Mouse (Mus musculus) neural tube, embryonic 14.5 days (tissue): ENCODE measurements around the gene Doc2b. TPM values are rescaled to one million over a fixed set of nuclear protein-coding genes. Genes with fewer than 3 reads are reported as not detected.

Experiments used
- ATAC-seq: fragments of 200-750 bp; cut with Nextera tagmentation; 2 replicates; pipeline ENCODE4 v1.8.0; 2017; ENCODE audit warnings: low read depth, mild to moderate bottlenecking, moderate TSS enrichment, moderate library complexity
- H3K27ac ChIP-seq: fragments of 300-500 bp; sonication (generic); 2 replicates; pipeline ENCODE4 v1.5.1; 2014; ENCODE audit warnings: low read depth, mild to moderate bottlenecking, control low read depth, low read length, moderate library complexity, mixed read lengths
- H3K27me3 ChIP-seq: fragments of 300-500 bp; sonication (generic); 2 replicates; pipeline ENCODE4 v1.6.1; 2014; ENCODE audit warnings: low read length; ENCODE audit not compliant: control insufficient read depth, insufficient read depth
- H3K36me3 ChIP-seq: fragments of 300-500 bp; sonication (generic); 2 replicates; pipeline ENCODE4 v1.6.1; 2014; ENCODE audit warnings: low read length, mixed read lengths; ENCODE audit not compliant: control insufficient read depth, insufficient read depth
- H3K4me1 ChIP-seq: fragments of 300-500 bp; sonication (generic); 2 replicates; pipeline ENCODE4 v1.6.1; 2014; ENCODE audit warnings: low read length; ENCODE audit not compliant: control insufficient read depth, insufficient read depth
- H3K4me2 ChIP-seq: fragments of 300-500 bp; sonication (generic); 2 replicates; pipeline ENCODE4 v1.6.1; 2014; ENCODE audit warnings: mild to moderate bottlenecking, low read depth, low read length, control low read depth
- H3K4me3 ChIP-seq: fragments of 300-500 bp; sonication (generic); 2 replicates; pipeline ENCODE4 v1.5.1; 2014; ENCODE audit warnings: low read depth, low read length, control low read depth, mixed read lengths
- H3K9ac ChIP-seq: fragments of 300-500 bp; sonication (generic); replicated peaks from 2 replicates; pipeline ENCODE4 v1.6.1; 2014; ENCODE audit warnings: low read depth, mild to moderate bottlenecking, control low read depth, low read length, mixed read lengths
- H3K9me3 ChIP-seq: fragments of 300-500 bp; sonication (generic); 2 replicates; pipeline ENCODE4 v1.6.1; 2016; ENCODE audit warnings: low read length; ENCODE audit not compliant: control insufficient read depth
- WGBS: fragments of 180-500 bp; shearing (Covaris S2); extraction: QIAGEN DNeasy Blood & Tissue Kit; methylation state at CpG from one replicate; pipeline ENCODE4 v1.1.7; 2014; 5-methylcytosine and 5-hydroxymethylcytosine counted together
- polyA plus RNA-seq: library from polyadenylated mRNA; unstranded; fragments of >200 nt; fragmentation: Nextera tagmentation; extraction: Ambion mirVana; gene quantifications from 2 replicates; pipeline ENCODE4 v1.2.1, GENCODE M21; 2014

The Doc2b gene
- polyA plus RNA-seq, 1 experiment from 2014 or later, result 2.3 TPM

- H3K36me3 ChIP-seq, result no peaks in the 10 kb centered on the region
- H3K9me3 ChIP-seq, result no peaks in the 10 kb centered on the region
- H3K4me1 ChIP-seq, result no peaks in the 10 kb centered on the region
- no peak overlapping the region for H3K4me2 ChIP-seq
- ATAC-seq, result no peak
- H3K27ac ChIP-seq, result no peak overlapping the region
- H3K9ac ChIP-seq, result no peak overlapping the region
- WGBS, result 94% methylated on average over 3 of the region's 3 CpGs
- no peak overlapping the region for H3K4me3 ChIP-seq
- no peaks in the 10 kb centered on the region for H3K27me3 ChIP-seq
These were observed 34.5 kb upstream of the Doc2b start for GRCm38 (mm10) chr11:75830386-75830785.

- 88% methylated on average over 8 of the region's 8 CpGs for WGBS
These were observed 31.6 kb upstream of the Doc2b start for GRCm38 (mm10) chr11:75827414-75827813.

GRCm38 (mm10) chr11:75823506-75823905 lies 27.7 kb upstream of the Doc2b start:
- WGBS, result 59% methylated on average over 7 of the region's 7 CpGs
- Histone ChIP-seq H3K36me3 (no peaks in the 10 kb centered on the region), H3K9ac (no peak overlapping the region), H3K4me3 (no peak overlapping the region), H3K27me3 (no peaks in the 10 kb centered on the region), H3K4me1 (no peaks in the 10 kb centered on the region), H3K27ac (no peak overlapping the region), H3K4me2 (no peak overlapping the region), H3K9me3 (no peaks in the 10 kb centered on the region)
- ATAC-seq, result no peak

More at GRCm38 (mm10) chr11:75827414-75827813, 31.6 kb upstream of the Doc2b start:
- no peaks in the 10 kb centered on the region for H3K9me3 ChIP-seq
- no peak overlapping the region for H3K9ac ChIP-seq
- no peak overlapping the region for H3K27ac ChIP-seq
- no peak overlapping the region for H3K4me3 ChIP-seq
- no peak for ATAC-seq
- no peaks in the 10 kb centered on the region for H3K4me1 ChIP-seq
- H3K36me3 ChIP-seq, result no peaks in the 10 kb centered on the region
- H3K27me3 ChIP-seq, result no peaks in the 10 kb centered on the region
- H3K4me2 ChIP-seq, result no peak overlapping the region

GRCm38 (mm10) chr11:75813085-75813484 lies 17.2 kb upstream of the Doc2b start:
- ATAC-seq, result no peak
- H3K27me3 ChIP-seq, result no peaks in the 10 kb centered on the region
- no peaks in the 10 kb centered on the region for H3K9me3 ChIP-seq
- no peak overlapping the region for H3K4me3 ChIP-seq
- H3K27ac ChIP-seq, result no peak overlapping the region
- no peak overlapping the region for H3K4me2 ChIP-seq
- WGBS, result 64% methylated on average over 10 of the region's 10 CpGs
- H3K9ac ChIP-seq, result no peak overlapping the region
- no peaks in the 10 kb centered on the region for H3K4me1 ChIP-seq
- H3K36me3 ChIP-seq, result no peaks in the 10 kb centered on the region

- 59% methylated on average over 3 of the region's 3 CpGs for WGBS
- no peak overlapping the region for H3K4me2 ChIP-seq
- H3K4me1 ChIP-seq, result no peaks in the 10 kb centered on the region
- H3K36me3 ChIP-seq, result no peaks in the 10 kb centered on the region
- no peak overlapping the region for H3K9ac ChIP-seq
- H3K4me3 ChIP-seq, result no peak overlapping the region
- no peak overlapping the region for H3K27ac ChIP-seq
- no peaks in the 10 kb centered on the region for H3K9me3 ChIP-seq
- ATAC-seq, result no peak
- no peaks in the 10 kb centered on the region for H3K27me3 ChIP-seq
These were observed 16.1 kb upstream of the Doc2b start for GRCm38 (mm10) chr11:75811900-75812299.

GRCm38 (mm10) chr11:75810526-75810925 lies 14.7 kb upstream of the Doc2b start:
- H3K4me2 ChIP-seq, result no peak overlapping the region
- no peak overlapping the region for H3K9ac ChIP-seq
- no peaks in the 10 kb centered on the region for H3K27me3 ChIP-seq
- H3K4me1 ChIP-seq, result no peaks in the 10 kb centered on the region
- no peaks in the 10 kb centered on the region for H3K9me3 ChIP-seq
- H3K4me3 ChIP-seq, result no peak overlapping the region
- no peak overlapping the region for H3K27ac ChIP-seq
- WGBS, result 89% methylated on average over 3 of the region's 3 CpGs
- ATAC-seq, result no peak
- H3K36me3 ChIP-seq, result no peaks in the 10 kb centered on the region

- Histone ChIP-seq H3K4me1 (no peaks in the 10 kb centered on the region), H3K27ac (no peak overlapping the region), H3K9ac (no peak overlapping the region), H3K4me2 (no peak overlapping the region), H3K9me3 (no peaks in the 10 kb centered on the region), H3K27me3 (no peaks in the 10 kb centered on the region), H3K4me3 (no peak overlapping the region), H3K36me3 (no peaks in the 10 kb centered on the region)
- no peak for ATAC-seq
- 18% methylated on average over 5 of the region's 5 CpGs for WGBS
These were observed 11.6 kb upstream of the Doc2b start for GRCm38 (mm10) chr11:75807486-75807885.

GRCm38 (mm10) chr11:75801771-75802550 lies 6.1 kb upstream of the Doc2b start:
- Histone ChIP-seq H3K4me1 (no peaks in the 10 kb centered on the region), H3K4me3 (no peak overlapping the region), H3K27me3 (no peaks in the 10 kb centered on the region), H3K9ac (no peak overlapping the region), H3K4me2 (no peak overlapping the region), H3K27ac (no peak overlapping the region), H3K36me3 (no peaks in the 10 kb centered on the region), H3K9me3 (no peaks in the 10 kb centered on the region)
- no peak for ATAC-seq
- 86% methylated on average over 7 of the region's 7 CpGs for WGBS

GRCm38 (mm10) chr11:75801369-75801768 lies 5.5 kb upstream of the Doc2b start:
- Histone ChIP-seq H3K27me3 (no peaks in the 10 kb centered on the region), H3K36me3 (no peaks in the 10 kb centered on the region), H3K4me2 (no peak overlapping the region), H3K9me3 (no peaks in the 10 kb centered on the region), H3K4me1 (no peaks in the 10 kb centered on the region; the same call in 1 of the 2 replicates), H3K9ac (no peak overlapping the region), H3K27ac (no peak overlapping the region), H3K4me3 (no peak overlapping the region)
- no peak for ATAC-seq
- WGBS, result 87% methylated on average over 4 of the region's 4 CpGs
